Comparison of ENCODE assay signal across 13 mouse cellular contexts in the genomic region with DNA sequence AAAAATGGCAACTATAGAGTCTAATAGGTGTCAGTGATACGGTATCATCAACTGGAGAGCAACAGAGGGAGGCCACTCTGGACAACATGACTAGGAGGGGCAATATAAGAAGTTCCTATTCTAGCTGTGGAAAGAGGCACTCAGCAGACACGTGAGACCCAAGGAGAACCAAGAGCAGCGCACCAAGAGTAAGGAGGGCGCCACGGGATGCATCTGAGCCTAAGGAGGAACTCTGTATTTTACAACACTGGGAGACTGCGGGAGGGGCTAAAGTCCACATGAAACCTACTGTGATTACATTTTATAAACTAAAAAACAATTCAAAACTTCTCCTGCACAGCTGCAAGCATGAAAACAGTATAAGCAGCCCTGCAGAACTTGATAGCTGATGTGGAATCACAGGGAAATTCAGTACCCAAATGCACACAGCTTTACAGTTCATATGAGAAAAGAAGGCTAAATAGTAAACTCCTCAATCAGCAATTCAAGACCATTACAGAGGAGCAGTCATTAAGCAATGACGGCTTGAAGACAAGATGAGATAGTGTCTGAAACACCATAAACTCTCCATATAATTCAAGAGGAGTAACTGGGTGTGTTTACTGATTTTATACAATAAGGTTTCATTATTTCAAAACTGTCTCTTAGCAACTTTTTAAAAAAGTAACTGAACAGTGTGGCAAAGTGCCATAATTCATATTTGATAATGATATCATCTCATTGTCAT.
"Had no signal": no experiment of that assay in that cellular context is flagged by ENCODE, and none has a peak within 500 bp of the region (broad histone marks: within the 10 kb centered on the region; RNA-seq: fewer than 3 reads in every experiment).

No protein-coding gene starts in this region.

- H3K9ac ChIP-seq: kidney, embryonic 15.5 days; limb, embryonic 12.5 days; liver, embryonic 12.5 days; liver, postnatal 0 days; lung, embryonic 15.5 days; midbrain, embryonic 12.5 days; neural tube, embryonic 13.5 days had no signal

- H3K36me3 ChIP-seq: kidney, embryonic 15.5 days; limb, embryonic 12.5 days; lung, embryonic 15.5 days; midbrain, embryonic 12.5 days had no signal

- H3K4me1 ChIP-seq: kidney, embryonic 15.5 days; limb, embryonic 12.5 days; lung, embryonic 15.5 days; midbrain, embryonic 12.5 days; neural tube, embryonic 13.5 days had no signal

- DNase-seq: kidney, adult 2 months; kidney, postnatal 14 days; liver, postnatal 0 days; retina, postnatal 1 day; thymus, postnatal 36 days had no signal

- H3K27me3 ChIP-seq: kidney, embryonic 15.5 days; limb, embryonic 12.5 days; liver, embryonic 12.5 days; lung, embryonic 15.5 days; megakaryocyte, embryonic 14.5 days; midbrain, embryonic 12.5 days; neural tube, embryonic 13.5 days had no signal

- H3K4me3 ChIP-seq: kidney, embryonic 15.5 days; limb, embryonic 12.5 days; liver, embryonic 12.5 days; lung, embryonic 15.5 days; megakaryocyte, embryonic 14.5 days; midbrain, embryonic 12.5 days; neural tube, embryonic 13.5 days had no signal

- H3K27ac ChIP-seq: kidney, embryonic 15.5 days; limb, embryonic 12.5 days; liver, embryonic 12.5 days; lung, embryonic 15.5 days; midbrain, embryonic 12.5 days; neural tube, embryonic 13.5 days had no signal

- H3K9me3 ChIP-seq: kidney, embryonic 15.5 days; limb, embryonic 12.5 days; liver, embryonic 12.5 days; lung, embryonic 15.5 days; megakaryocyte, embryonic 14.5 days; midbrain, embryonic 12.5 days; neural tube, embryonic 13.5 days had no signal

- ATAC-seq: liver, embryonic 12.5 days; liver, postnatal 0 days; midbrain, embryonic 16.5 days had no signal

- H3K4me2 ChIP-seq: kidney, embryonic 15.5 days; limb, embryonic 12.5 days; liver, embryonic 12.5 days; lung, embryonic 15.5 days; midbrain, embryonic 12.5 days; neural tube, embryonic 13.5 days had no signal
